Mouse (Mus musculus) 3134 (cell line): ENCODE measurements around the gene Tymp.
A peak's percentile ranks its signal among the peaks of the same experiment; 100 is the strongest.

Source experiments
- DNase-seq: peaks from one replicate; pipeline ENCODE4 v3.0.0-alpha.2; 2011; ENCODE audit warnings: low spot score; ENCODE audit not compliant: insufficient read length; ENCODE audit errors: extremely low read depth

Tymp gene

DNA sequence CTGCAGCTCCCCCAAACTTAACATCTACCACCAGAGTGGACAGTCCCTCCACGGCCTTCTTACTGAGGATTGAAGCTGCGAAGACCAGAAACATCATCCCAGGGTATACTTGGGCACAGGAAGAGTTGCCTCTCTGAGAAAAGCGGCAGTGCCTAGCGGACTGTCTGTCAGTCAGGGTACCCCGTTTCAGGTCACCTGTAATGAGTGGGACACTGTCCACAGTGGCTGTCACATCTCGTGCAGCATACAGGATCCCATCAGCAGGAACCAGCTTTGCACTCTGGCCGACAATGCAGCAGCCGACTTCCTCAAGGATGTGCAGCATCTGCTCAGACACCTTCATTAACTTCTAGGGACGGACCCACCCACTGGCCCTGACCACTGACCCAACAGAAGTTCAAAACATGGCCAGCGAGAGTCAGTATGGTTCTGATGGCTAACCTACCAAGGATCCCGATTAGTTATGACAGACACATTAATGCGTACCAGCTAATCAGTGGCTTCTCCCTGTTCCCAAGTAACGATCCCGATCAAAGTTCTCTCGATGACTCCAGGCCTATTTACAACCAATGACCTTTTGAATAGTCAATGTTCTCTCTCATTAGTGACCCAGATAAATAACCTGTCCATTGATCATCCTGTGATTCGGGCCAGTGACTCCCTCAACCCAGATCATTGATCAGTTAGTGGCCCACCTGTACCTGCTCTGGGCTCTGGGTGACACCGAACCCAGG is 1.9 kb downstream of the Tymp start:
- no peak for DNase-seq

GRCm38 (mm10) chr15:89374340-89374739 is 2.5 kb downstream of the Tymp start:
- DNase-seq, result no peak

DNA sequence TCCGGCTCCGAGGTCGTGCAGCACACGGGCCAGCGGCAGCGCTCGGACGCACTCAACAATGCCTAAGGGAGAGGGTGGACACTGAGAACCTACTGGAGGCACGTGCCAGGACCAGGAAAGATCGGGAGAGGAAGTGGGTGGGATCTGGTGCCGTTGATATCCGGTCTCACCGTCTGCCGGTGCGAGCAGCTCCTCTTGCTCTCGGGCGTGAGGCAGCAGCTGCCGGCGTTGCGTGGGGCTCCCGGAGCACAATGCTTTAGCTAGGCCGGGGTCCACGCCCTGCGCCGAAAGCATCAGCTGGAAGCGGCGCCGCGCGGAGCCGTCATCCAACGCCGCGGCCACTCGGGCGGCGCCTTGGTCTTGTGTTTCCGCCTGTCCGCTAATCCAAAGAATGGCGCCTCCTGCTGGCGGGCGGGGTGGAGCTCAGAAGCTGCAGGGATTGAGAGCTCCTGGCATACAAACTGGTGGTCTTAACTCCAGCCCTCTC is 3.0 kb downstream of the Tymp start, which contains the start of gene Sco2:
Gene Sco2 (minus strand): TSS at position 85 of the 487 bp plus-strand sequence.
- peak; percentile 95 for DNase-seq

DNA sequence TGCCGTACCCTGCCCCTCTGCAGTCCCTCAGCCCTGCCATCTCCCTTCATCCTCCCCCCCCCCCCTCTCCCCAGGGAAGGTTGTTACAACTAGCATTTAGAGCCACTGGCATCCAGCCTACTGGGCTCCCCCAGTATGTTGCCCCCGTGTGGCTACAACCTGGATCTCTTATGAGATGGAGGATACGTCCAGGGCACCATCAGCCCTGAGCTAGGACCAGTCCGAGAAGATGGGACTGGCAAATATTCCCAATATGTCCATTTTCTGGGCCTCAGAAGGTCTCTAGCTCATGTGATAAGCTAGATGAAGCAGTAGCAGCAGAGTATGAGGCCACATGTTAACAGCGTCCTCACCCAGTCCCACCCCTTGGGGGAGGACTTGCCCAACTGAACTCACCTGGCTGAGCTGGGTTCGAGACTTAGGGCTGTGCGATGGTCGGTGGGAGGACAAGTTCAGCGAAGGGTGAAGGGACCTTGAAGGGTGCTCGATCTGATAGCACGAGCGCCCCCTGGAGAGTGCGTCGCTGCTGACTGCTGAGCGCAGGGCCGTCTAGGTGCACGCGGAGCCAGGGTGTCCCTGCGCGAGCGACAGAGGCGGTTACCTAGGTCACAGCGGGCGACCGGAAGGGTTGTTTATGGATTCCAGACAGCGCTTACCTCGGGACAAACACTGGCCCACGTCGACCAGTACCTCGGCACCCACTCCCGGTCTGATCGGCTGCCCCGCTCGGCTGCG is 3.6 kb downstream of the Tymp start:
- peak; percentile 93 for DNase-seq

- DNase-seq, result no peak
Observed at GRCm38 (mm10) chr15:89372536-89372935, 4.3 kb downstream of the Tymp start.

GRCm38 (mm10) chr15:89372068-89372467 is 4.8 kb downstream of the Tymp start:
- DNase-seq, result no peak

DNA sequence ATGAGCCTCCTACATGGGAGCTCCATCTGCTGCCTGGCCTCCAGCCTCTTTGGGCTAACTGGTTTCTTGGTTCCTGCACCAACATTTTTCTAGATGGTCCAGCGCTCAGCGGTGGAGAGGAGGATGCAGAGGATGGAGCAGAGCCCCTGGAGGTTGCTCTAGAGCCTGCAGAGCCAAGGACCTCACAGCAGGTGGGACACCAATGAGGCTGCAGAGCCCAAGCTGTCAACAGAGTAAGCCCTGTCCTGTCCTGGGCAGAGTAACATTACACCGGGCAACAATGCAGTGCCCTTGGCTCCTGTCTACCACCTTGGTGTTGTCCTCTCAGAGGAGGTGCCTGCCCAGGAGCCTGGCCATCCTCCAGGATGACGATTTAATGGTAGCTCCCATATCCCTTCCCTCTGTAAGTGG is 11.7 kb downstream of the Tymp start:
- no peak for DNase-seq

DNA sequence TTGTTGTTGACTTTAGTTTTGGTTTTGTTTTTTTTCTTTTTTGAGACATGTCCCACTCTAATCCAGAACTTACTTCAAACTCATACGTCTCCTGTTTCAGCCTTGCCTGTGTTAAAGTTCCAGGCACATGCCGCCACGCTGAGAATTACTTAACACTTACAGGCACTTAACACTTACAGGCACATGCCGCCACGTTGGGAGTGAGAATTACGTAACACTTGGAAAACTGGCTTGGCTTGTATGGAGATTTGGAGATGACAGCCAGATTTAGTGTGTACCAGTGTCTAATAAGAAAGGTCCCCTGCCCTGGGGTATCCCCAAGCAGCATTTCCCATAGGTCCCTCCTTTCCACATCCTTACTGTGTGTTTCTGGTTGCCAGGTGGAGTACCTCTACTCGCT is 13.8 kb downstream of the Tymp start:
- no peak for DNase-seq

GRCm38 (mm10) chr15:89358784-89359183 is 18.1 kb downstream of the Tymp start:
- DNase-seq, result no peak

DNA sequence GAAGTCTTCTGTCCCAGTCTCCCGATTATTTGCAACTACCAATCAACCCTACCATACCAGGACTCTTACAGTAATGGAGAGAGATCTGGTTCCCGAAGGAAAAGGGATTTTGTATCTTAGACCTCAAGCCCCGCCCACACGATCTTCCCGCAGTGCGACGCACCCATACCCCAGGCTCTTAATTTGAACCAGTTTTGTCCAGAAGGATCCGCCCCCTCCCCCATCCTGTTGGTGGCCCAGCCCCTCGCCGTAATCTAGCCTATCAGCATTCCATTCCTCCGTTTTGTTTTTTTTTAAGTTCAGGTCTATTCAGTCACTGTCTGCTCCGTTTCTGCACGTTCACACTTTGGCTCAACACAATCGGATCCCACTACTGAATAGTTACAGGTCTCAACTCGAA is 20.5 kb downstream of the Tymp start:
- peak; percentile 85 for DNase-seq

GRCm38 (mm10) chr15:89355241-89356187 is 21.3 kb downstream of the Tymp start, which contains the start of the genes Lmf2 and Ncaph2:
Gene Lmf2, minus strand, starts transcription at chr15:89355659.
Gene Ncaph2, plus strand, starts transcription at chr15:89355719.
- DNase-seq, result peak; percentile 99

GRCm38 (mm10) chr15:89354455-89354854 is 22.4 kb downstream of the Tymp start:
- DNase-seq, result no peak

DNA sequence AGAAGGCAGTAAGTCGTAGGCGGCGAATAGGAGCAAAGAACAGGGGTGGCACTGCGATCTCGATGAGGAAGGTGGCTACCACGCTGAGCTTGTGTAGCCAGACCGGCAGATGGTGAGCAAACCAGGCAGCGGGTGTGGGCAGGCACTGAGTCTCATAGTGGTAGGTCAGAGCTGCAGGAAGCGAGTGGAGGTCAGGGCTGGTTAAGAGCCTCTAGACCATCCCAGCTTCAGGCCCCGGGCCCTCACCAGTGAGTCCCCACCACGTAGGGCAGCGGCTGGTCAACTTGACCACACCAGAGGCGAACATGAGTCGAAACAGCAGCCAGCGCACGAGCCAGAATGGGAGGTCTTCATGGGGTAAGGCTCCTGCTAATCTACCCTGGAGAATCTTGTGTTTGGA is 23.0 kb downstream of the Tymp start:
- no peak for DNase-seq

GRCm38 (mm10) chr15:89352795-89353194 is 24.0 kb downstream of the Tymp start:
- DNase-seq, result no peak

GRCm38 (mm10) chr15:89352054-89352453 is 24.8 kb downstream of the Tymp start:
- DNase-seq, result no peak

GRCm38 (mm10) chr15:89351302-89351701 is 25.5 kb downstream of the Tymp start:
- no peak for DNase-seq

GRCm38 (mm10) chr15:89350447-89350846 is 26.4 kb downstream of the Tymp start:
- DNase-seq, result no peak

DNA sequence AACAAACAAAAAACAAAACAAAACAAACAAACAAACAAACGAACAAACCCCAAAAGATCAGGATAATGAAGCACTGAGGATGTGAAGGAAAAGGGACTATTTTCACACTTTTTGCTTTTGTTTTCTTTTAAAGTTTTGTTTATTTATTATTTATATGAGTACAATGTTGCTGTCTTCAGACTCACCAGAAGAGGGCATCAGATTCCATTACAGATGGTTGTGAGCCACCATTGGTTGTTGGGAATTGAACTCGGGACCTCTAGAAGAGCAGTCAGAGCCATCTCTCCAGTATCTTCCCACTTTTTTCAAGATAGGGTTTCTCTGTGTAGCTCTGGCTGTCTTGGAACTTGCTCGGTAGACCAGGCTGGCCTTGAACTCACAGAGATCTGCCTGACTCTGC is 33.5 kb downstream of the Tymp start:
- DNase-seq, result no peak

- DNase-seq, result no peak
Observed at GRCm38 (mm10) chr15:89341678-89342077, 35.2 kb downstream of the Tymp start.

- no peak for DNase-seq
Observed at GRCm38 (mm10) chr15:89340136-89340535, 36.7 kb downstream of the Tymp start.

DNA sequence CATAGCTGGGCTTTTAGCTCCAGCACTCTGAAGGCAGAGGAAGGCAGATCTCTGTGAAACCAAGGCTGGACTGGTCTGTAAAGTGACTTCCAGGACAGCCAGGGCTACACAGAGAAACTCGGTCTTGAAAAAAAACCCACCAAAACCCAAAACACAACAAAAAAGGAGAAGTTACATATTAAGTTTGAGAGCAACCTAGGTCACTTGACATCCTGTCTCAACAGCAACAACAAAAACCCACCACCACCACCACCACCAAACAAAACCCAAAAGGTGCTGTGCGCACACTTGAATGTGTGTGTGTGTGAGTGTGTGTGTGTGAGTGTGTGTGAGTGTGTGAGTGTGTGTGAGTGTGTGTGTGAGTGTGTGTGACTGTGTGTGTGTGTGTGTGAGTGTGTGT is 37.1 kb downstream of the Tymp start:
- no peak for DNase-seq
